Mouse (Mus musculus): Measurements from ENCODE around the gene Cbx4. TPM values are rescaled to one million over a fixed set of nuclear protein-coding genes. Genes with fewer than 3 reads are reported as not detected.
A peak's percentile ranks its signal among the peaks of the same experiment; 100 is the strongest.

The Cbx4 gene
- polyA plus RNA-seq, 1 experiment from 2014 or later: 12.6 TPM

DNA sequence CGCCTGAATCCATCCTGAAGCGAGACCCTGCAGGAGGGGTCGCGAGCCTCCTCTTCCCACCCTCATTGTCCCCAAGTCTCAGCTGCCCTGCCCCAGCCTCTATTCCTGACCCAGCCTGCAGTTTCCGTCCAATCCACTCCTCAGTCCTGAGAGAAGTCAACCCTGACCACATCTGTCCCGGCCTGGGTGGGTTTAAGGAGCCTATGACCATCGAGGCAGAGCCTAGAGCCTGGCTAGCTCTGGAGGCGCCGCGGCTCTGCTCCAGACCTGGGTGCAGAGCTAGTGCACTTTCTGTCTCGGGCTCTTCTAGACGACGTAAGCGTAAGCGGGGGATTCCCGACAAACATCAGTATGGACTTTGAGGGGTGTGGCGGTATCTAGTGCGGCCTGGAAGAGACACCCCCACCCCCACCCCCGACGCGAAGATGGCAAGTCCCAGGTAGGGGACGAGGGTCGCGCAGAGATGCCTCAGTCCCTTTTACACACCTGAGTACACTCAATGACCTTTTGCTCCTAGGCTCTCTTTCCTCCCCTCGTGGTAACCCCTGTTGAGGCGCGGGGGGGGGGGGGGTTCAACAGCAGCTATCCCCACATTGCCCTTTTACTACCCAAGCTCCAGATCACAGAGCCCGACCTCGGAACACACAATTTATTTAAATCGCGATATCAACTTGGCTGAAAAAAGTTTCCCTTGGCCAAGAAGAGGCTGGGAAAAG, 44.1 kb downstream of the Cbx4 start:
- Histone ChIP-seq H3K4me2 (ENCODE audit: low read depth, low read length) (peak overlapping the region; percentile 98), H3K36me3 (ENCODE audit: control insufficient read depth, insufficient read depth) (peaks cover 7% of the 10 kb centered on the region), H3K9ac (ENCODE audit: low read length) (peak overlapping the region; percentile 75), H3K27me3 (ENCODE audit: control insufficient read depth, insufficient read depth, low read length) (peaks cover 60% of the 10 kb centered on the region), H3K4me3 (ENCODE audit: low read length) (peak overlapping the region; percentile 82), H3K27ac (ENCODE audit: low read length) (no peak overlapping the region), H3K4me1 (ENCODE audit: control insufficient read depth, insufficient read depth, low read length) (peaks cover 42% of the 10 kb centered on the region), H3K9me3 (replicated peaks; ENCODE audit: control insufficient read depth, low read length) (no peaks in the 10 kb centered on the region)
- ATAC-seq (replicated peaks; ENCODE audit: extremely low read depth, insufficient read depth, low FRiP score): no peak
- 2% methylated on average over 30 of the region's 31 CpGs for WGBS

DNA sequence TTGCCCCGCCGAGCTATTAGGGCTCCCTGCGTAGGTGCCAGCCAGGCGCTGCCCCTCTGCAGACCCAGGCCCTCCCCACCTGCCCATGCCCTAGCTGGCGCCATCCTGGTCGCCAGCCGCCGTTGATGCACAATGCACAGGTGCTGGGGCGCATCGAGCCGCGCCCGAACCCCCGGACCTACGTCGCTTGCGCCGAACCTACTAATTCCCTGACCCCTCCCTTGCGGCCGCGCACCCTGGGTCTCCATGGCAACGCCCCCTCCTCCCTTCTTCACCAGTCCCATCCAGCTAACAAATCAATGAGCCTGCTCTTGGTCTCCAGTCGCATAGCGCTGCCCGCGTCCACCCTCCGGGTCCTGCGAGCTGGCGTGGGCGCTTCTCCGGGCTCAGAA, 44.7 kb downstream of the Cbx4 start:
- no peaks in the 10 kb centered on the region for H3K9me3 ChIP-seq (replicated peaks; ENCODE audit: control insufficient read depth, low read length)
- peaks cover 56% of the 10 kb centered on the region for H3K27me3 ChIP-seq (ENCODE audit: control insufficient read depth, insufficient read depth, low read length)
- H3K27ac ChIP-seq (ENCODE audit: low read length): no peak overlapping the region
- peak overlapping the region; percentile 82 for H3K4me3 ChIP-seq (ENCODE audit: low read length)
- peaks cover 37% of the 10 kb centered on the region for H3K4me1 ChIP-seq (ENCODE audit: control insufficient read depth, insufficient read depth, low read length)
- under 1% methylated on average over 31 of the region's 31 CpGs for WGBS
- peak overlapping the region; percentile 98 for H3K4me2 ChIP-seq (ENCODE audit: low read depth, low read length)
- H3K36me3 ChIP-seq (ENCODE audit: control insufficient read depth, insufficient read depth): peaks cover 7% of the 10 kb centered on the region
- peak; percentile 20 for ATAC-seq (replicated peaks; ENCODE audit: extremely low read depth, insufficient read depth, low FRiP score)
- H3K9ac ChIP-seq (ENCODE audit: low read length): peak overlapping the region; percentile 75

DNA sequence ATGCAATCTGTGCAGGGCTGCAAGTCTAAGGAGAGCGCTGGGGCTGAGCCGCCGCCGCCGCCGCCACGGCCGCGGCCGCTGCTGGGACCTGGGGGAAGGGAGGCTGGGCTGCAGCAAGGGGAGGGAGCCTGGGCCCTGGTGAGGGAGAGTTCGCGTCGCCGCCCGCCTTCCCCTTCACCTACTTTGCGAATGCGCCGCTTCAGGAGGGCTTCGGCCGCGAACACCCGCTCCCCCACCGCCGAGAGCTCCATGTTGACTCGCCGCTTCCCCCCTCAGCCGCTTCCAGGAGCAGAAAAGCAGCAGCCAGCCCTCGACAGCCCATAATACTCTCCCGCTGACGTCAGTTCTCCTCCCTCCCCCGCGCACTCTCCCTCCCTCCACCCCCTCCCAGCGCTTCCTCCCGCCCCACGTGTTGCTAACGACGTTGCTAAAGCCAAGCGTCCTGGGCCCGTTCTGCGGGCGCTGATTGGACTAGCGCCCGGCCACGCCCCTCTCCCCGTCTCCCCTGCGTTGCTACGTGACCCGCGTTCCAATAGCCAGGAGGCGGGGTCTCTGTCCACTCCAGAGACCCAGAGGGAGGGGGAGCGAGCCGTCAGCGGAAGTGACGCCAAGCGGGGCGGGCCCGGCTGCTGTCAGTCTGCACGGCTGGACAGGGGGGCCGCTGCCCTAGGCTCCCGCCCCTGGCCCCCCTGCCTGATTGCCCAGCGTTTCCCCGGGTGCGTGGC, 45.3 kb downstream of the Cbx4 start, which contains the start of gene Cbx8:
Cbx8 (minus strand) TSS at position 370 of the 725 bp plus-strand sequence.
- H3K9ac ChIP-seq (ENCODE audit: low read length): peak within 1 kb of the TSS; percentile 92
- peaks cover 55% of the 10 kb centered on the region for H3K27me3 ChIP-seq (ENCODE audit: control insufficient read depth, insufficient read depth, low read length)
- peaks cover 36% of the 10 kb centered on the region for H3K4me1 ChIP-seq (ENCODE audit: control insufficient read depth, insufficient read depth, low read length)
- H3K4me3 ChIP-seq (ENCODE audit: low read length): peak within 1 kb of the TSS; percentile 82
- peak within 1 kb of the TSS; percentile 90 for H3K27ac ChIP-seq (ENCODE audit: low read length)
- peak within 1 kb of the TSS; percentile 98 for H3K4me2 ChIP-seq (ENCODE audit: low read depth, low read length)
- ATAC-seq (replicated peaks; ENCODE audit: extremely low read depth, insufficient read depth, low FRiP score): peak; percentile 96
- WGBS: under 1% methylated on average over 54 of the region's 63 CpGs
- no peaks in the 10 kb centered on the region for H3K9me3 ChIP-seq (replicated peaks; ENCODE audit: control insufficient read depth, low read length)
- H3K36me3 ChIP-seq (ENCODE audit: control insufficient read depth, insufficient read depth): peaks cover 7% of the 10 kb centered on the region

DNA sequence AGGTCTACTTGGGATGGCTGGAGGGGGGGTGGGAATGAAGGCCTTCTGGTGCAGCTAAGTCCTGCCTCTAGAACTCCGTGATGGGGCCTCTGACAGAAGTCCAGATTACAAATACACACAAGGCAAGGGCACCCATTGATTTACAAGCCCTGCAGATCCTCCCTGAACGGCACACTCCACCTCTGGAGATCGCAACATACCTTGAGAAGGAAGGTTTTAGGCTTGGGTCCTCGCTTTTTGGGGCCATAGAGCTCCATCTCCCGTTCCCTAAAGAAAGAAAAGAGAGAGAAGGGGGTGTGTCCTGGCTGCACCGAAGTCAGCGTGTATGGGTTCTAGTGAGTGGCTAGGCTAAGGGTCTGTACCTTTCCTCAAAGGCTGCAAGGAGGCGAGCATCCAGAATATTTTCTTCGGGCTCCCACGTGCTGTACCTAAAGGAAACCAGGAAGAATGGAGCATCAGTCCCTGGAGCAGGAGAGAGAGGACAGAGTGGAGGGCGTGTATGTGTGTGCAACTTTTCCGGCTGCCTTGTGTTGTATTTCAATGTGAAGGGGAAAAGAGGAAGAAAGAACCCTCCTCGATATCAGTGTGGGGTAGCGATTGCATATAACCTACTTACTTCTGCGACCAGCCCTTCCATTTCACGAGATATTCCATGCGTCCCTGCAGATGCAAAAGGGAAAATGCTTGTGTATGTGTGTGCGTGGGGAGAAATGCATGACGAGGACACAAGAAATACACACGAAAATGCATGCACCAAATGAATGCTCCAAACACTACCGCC, 46.1 kb downstream of the Cbx4 start:
- H3K27me3 ChIP-seq (ENCODE audit: control insufficient read depth, insufficient read depth, low read length): peaks cover 55% of the 10 kb centered on the region
- WGBS: 20% methylated on average over 21 of the region's 21 CpGs
- H3K27ac ChIP-seq (ENCODE audit: low read length): no peak overlapping the region; the same call in 1 of the 2 replicates
- peak overlapping the region; percentile 87 for H3K4me2 ChIP-seq (ENCODE audit: low read depth, low read length)
- peak overlapping the region; percentile 82 for H3K4me3 ChIP-seq (ENCODE audit: low read length)
- H3K36me3 ChIP-seq (ENCODE audit: control insufficient read depth, insufficient read depth): peaks cover 7% of the 10 kb centered on the region
- H3K9me3 ChIP-seq (replicated peaks; ENCODE audit: control insufficient read depth, low read length): no peaks in the 10 kb centered on the region
- peaks cover 34% of the 10 kb centered on the region for H3K4me1 ChIP-seq (ENCODE audit: control insufficient read depth, insufficient read depth, low read length)
- H3K9ac ChIP-seq (ENCODE audit: low read length): peak overlapping the region; percentile 92
- no peak for ATAC-seq (replicated peaks; ENCODE audit: extremely low read depth, insufficient read depth, low FRiP score)

DNA sequence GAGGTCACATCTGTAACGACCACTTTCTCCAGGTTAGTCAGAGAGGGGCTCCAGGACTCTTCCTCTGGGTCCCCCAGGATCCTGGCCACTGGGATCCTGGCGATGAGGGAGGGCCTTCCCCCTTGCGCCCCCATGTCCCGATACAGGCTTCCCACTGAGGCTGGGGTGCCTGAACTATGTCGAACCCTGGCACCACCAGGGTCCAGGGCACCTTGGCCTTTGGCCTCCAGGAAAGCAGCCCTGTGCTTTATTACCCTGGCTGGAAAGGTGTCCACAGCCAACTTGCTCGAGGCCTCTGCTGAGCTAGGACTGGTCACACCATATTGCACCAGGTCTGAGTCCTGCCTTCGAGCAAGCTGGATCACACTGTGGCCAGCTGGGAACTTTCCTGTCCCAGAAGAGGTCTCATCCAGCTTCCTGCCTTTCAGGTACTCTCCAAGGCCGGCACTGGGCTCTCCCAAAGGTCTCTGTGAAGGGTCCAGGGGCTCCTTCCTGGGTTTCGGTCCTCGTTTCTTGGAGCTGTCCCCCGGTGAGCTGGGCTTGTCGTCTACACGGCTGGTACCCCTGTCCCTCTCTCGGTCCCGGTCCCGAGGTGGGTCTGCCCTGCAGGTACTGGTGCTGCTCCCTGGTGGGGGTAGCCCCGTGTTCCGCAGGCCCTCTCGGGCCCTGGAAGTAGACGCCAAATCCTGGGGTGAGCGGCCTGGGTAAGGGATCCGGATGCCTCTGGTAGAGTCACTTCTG, 47.1 kb downstream of the Cbx4 start:
- no peak overlapping the region for H3K4me3 ChIP-seq (ENCODE audit: low read length)
- ATAC-seq (replicated peaks; ENCODE audit: extremely low read depth, insufficient read depth, low FRiP score): no peak
- H3K36me3 ChIP-seq (ENCODE audit: control insufficient read depth, insufficient read depth): peaks cover 7% of the 10 kb centered on the region
- H3K9ac ChIP-seq (ENCODE audit: low read length): no peak overlapping the region
- no peak overlapping the region for H3K27ac ChIP-seq (ENCODE audit: low read length)
- H3K4me2 ChIP-seq (ENCODE audit: low read depth, low read length): no peak overlapping the region
- H3K4me1 ChIP-seq (ENCODE audit: control insufficient read depth, insufficient read depth, low read length): peaks cover 35% of the 10 kb centered on the region
- H3K9me3 ChIP-seq (replicated peaks; ENCODE audit: control insufficient read depth, low read length): no peaks in the 10 kb centered on the region
- 73% methylated on average over 22 of the region's 22 CpGs for WGBS
- H3K27me3 ChIP-seq (ENCODE audit: control insufficient read depth, insufficient read depth, low read length): peaks cover 54% of the 10 kb centered on the region

DNA sequence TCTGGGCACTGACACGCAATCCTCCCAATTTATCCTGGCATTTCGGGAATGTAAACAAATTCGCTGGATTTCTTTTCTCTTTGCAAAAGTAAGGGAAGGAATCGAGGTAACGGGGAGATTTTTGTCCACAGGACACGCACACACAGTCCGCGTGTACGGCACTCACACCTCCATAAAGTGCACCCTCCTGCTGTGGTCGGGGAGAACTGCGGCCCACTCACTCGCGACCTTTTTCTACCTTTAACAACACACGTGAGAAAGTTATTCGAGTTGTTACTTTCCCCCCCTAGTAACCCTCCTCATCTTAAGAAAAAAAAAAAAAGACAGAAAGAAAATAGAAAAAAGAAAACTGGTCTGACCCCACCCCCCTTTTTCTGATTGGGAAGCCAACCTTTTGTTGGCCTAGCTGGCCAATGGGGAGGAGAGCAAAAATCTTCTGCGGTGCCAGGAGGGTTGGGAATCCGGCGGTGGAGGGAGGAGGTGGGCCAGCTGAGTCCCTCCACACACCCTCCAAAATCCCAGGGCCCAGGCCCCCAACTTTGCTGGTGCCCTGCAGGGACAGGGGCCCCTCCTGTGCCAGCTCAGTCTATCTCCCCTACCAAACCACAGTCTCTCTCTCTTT, 48.1 kb downstream of the Cbx4 start:
- peaks cover 35% of the 10 kb centered on the region for H3K4me1 ChIP-seq (ENCODE audit: control insufficient read depth, insufficient read depth, low read length)
- H3K4me3 ChIP-seq (ENCODE audit: low read length): peak overlapping the region; percentile 63
- 41% methylated on average over 18 of the region's 18 CpGs for WGBS
- peaks cover 51% of the 10 kb centered on the region for H3K27me3 ChIP-seq (ENCODE audit: control insufficient read depth, insufficient read depth, low read length)
- no peak overlapping the region for H3K27ac ChIP-seq (ENCODE audit: low read length)
- peak overlapping the region; percentile 73 for H3K9ac ChIP-seq (ENCODE audit: low read length)
- no peak for ATAC-seq (replicated peaks; ENCODE audit: extremely low read depth, insufficient read depth, low FRiP score)
- H3K36me3 ChIP-seq (ENCODE audit: control insufficient read depth, insufficient read depth): peaks cover 7% of the 10 kb centered on the region
- peak overlapping the region; percentile 92 for H3K4me2 ChIP-seq (ENCODE audit: low read depth, low read length)
- H3K9me3 ChIP-seq (replicated peaks; ENCODE audit: control insufficient read depth, low read length): no peaks in the 10 kb centered on the region

DNA sequence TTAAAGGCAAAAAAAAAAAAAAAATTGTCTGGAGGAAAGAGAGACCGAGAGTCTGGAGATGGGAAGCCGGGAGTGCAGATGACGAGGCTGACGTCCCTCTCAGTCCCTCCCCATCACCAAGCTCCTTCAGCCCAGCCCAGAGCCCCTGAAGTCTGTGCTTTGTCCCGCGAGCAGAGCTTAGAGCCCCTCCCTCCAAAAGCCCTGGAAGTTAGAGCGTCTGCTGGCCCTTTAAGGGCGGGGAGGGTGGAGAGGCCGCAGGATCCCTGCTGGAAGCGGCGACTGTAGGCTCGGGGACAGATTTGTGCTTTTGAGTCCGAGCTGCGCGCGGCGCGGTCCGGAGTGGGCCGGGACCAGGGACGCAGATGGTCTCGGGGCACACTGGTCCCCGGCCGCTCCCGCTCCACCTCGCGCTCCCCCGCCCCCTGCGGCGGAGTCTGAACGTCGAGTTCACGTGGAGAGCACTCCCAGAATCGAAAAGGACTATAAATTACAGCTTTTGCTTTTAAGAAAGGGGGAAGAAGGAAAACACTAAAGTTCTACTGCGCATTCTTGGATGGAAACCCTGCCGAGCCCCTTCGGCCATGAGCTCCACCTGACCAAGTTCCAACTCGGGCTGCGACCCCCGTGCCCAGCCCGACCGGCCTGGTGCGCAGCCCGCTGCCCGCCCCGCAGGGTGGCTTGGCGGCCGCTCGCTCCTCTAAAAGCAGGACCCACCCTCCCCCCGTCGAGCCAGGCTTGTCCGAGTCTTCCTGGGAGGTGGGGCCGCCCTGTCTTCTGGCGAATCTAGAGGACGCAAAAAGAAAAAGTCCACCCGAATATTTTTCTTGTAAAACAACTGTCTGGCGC, 48.9 kb downstream of the Cbx4 start:
- Histone ChIP-seq H3K27ac (ENCODE audit: low read length) (no peak overlapping the region), H3K4me3 (ENCODE audit: low read length) (peak overlapping the region; percentile 63), H3K4me2 (ENCODE audit: low read depth, low read length) (peak overlapping the region; percentile 92), H3K9me3 (replicated peaks; ENCODE audit: control insufficient read depth, low read length) (no peaks in the 10 kb centered on the region), H3K36me3 (ENCODE audit: control insufficient read depth, insufficient read depth) (peaks cover 7% of the 10 kb centered on the region), H3K27me3 (ENCODE audit: control insufficient read depth, insufficient read depth, low read length) (peaks cover 48% of the 10 kb centered on the region), H3K9ac (ENCODE audit: low read length) (peak overlapping the region; percentile 73), H3K4me1 (ENCODE audit: control insufficient read depth, insufficient read depth, low read length) (peaks cover 32% of the 10 kb centered on the region)
- 5% methylated on average over 57 of the region's 57 CpGs for whole genome bisulfite sequencing
- ATAC-seq (replicated peaks; ENCODE audit: extremely low read depth, insufficient read depth, low FRiP score): no peak

All from heart, embryonic 16.5 days (tissue).